Mouse (Mus musculus): ENCODE data around the gene Kctd21.

The Kctd21 gene

DNA sequence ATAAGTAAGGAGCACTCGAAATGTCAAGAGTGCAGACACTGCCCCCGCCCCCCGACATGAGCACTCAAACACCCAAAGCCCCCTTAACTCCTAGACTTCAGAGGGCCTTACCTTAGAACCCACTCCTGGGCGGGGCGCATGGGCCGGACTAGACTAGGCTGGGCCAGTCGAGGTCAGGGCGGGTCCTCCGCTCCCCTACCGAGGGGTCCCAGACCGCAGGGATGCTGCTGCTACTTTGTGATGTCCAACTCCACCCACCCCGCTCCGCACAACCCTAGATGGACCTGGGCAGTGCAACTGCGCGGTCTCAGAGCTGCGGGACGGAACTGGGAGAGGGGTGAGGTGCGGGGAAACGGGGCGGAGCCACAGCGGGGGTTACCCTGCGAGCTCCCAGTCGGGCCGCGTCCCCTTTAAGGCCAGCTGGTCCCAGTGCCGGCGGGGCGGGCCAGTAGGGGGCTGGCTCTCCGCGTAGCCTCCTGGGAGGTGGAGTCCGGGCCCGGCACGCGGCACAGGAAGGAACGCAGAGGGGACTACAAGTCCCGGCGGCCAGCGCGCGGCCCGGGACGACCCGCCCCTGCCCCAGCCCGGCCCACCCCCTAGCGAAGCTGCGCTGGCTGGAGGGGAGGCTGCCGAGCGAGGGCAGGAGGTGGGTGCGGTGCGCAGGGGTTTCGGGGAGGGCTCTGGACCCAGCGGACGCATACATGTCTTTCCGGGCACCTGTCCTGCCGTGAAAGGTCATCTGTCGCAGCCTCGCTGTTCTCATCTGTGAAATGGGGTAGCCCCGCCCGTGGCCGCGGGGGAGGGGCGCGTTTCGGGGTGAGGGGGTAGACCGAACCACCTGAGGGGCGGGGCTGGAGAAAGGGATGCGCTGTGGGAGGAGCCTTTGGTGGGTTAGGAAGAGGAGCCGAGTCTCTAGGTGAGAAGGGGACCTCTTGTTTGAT lies at the start of gene Kctd21, which contains the start of gene Usp35:
Kctd21 (plus strand) TSS at position 602 of the 941 bp plus-strand sequence.
Usp35 (minus strand) TSS at position 295 of the 941 bp plus-strand sequence.
- peak; percentile 89 for DNase-seq (ENCODE audit: low read depth, low spot score)

GRCm38 (mm10) chr7:97296986-97297385 lies 35.1 kb upstream of the Kctd21 start:
- DNase-seq (ENCODE audit: low read depth, low spot score), result no peak

DNA sequence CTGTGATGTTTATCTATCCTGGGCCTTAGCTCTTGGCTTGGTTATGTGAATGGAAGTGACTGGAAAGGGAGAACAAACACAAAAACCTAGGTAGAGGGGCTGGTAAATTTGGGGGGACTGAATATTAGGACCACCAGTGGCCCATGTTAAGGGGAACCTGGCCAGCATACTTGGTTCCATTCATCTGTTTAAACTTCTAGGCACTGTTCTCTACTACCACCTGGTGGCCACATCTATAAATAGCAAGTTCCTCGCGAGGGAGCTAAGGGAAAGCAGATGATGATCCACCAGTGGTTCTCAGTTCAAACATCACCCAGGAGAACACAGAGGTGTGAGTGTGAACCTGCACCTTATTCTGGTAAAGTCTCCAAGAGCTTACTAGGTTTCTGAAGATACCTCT lies 34.7 kb upstream of the Kctd21 start:
- peak; percentile 29 for DNase-seq (ENCODE audit: low read depth, low spot score)

DNA sequence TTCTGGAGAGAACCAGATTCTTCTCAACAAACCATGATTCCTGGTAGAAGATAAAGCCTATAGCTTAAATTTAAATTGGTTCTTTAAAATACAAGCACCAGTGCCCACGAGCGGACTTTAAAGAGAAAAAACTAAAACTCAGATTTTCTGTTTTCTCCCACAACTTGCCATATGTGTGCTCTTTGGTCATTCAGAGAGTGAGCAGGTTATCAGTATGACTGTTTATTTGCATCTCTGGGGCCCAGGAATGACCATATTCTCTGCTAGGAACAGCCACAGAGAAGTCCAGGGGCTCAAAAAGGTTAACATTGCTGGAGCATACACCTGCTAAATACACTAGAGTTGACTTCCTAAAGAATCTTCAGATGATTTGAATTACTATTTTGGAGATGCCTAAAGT lies 33.8 kb upstream of the Kctd21 start:
- no peak for DNase-seq (ENCODE audit: low read depth, low spot score)

DNA sequence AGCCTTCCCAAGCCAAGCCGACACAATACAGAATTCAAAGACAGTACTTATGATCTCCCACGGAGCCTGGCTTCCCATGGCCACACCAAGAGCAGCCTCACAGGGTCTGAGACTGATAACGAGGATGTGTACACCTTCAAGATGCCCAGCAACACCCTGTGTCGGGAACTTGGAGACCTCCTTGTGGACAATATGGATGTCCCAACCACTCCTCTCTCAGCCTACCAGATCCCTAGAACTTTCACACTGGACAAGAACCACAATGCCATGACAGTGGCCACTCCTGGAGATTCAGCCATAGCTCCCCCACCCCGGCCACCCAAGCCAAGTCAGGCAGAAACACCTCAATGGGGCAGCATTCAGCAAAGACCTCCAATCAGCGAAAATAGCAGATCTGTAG lies 33.2 kb upstream of the Kctd21 start:
- no peak for DNase-seq (ENCODE audit: low read depth, low spot score)

DNA sequence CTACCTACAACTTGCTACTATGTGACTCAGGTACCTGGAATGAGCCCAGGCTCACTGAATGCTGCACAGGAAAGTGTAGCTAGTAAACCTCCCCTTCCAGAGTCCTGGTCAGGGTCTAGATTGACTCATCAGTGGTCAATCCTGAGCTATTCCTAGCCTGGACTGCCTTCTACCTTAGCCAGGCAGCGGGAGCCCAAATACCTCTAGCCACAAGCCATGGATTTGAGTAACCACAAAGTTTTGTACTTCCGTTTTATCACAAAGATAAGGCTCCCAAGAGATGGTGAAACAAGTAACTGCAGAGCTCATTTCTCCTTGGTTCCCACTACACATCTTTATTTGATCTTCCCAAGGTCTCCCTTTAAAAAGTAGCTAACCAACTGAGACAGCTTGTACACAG lies 31.2 kb upstream of the Kctd21 start:
- no peak for DNase-seq (ENCODE audit: low read depth, low spot score)

- DNase-seq (ENCODE audit: low read depth, low spot score), result no peak
Measured at GRCm38 (mm10) chr7:97301321-97301720, 30.8 kb upstream of the Kctd21 start.

DNA sequence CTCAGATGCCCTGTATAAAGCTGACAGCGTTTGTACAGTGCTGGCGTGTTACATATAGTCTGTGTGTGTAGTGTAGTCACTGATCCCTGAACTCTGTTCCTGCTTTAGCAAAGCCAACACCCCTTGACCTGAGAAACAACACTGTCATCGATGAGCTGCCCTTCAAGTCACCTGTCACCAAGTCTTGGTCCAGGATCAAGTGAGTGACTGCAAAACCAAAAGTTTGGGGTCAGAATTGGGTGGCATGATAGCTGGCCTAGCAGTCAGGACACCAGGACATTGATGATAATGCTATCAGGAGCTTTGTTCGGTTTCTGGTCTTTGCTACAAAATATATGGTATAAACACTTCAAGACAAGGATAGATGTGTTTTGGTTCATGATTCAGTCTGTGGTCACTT lies 29.9 kb upstream of the Kctd21 start:
- no peak for DNase-seq (ENCODE audit: low read depth, low spot score)

GRCm38 (mm10) chr7:97302876-97303275 lies 29.3 kb upstream of the Kctd21 start:
- DNase-seq (ENCODE audit: low read depth, low spot score), result no peak

- no peak for DNase-seq (ENCODE audit: low read depth, low spot score)
Measured at GRCm38 (mm10) chr7:97303614-97304013, 28.5 kb upstream of the Kctd21 start.

- no peak for DNase-seq (ENCODE audit: low read depth, low spot score)
Measured at GRCm38 (mm10) chr7:97304471-97304870, 27.7 kb upstream of the Kctd21 start.

DNA sequence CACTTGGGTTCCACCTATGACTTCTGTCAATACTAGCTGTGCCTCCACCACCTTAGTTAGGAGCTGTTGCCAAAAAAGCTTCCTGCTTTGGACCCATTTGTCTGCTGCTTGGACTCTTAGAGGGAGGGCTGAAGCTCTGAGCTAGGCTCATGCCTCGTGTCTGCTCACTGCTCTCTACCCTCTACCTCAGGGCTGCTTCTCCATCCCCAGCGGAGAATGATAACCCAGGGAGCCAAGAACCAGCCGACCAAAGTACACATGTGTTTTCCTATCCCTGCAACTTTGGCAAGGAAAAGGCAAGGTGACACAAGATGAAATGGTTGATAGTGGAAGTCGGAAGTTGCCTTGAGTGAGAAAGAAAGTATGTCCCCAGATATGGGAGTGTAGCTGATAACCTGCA lies 26.9 kb upstream of the Kctd21 start:
- no peak for DNase-seq (ENCODE audit: low read depth, low spot score)

- DNase-seq (ENCODE audit: low read depth, low spot score), result no peak
Measured at GRCm38 (mm10) chr7:97306813-97307212, 25.3 kb upstream of the Kctd21 start.

DNA sequence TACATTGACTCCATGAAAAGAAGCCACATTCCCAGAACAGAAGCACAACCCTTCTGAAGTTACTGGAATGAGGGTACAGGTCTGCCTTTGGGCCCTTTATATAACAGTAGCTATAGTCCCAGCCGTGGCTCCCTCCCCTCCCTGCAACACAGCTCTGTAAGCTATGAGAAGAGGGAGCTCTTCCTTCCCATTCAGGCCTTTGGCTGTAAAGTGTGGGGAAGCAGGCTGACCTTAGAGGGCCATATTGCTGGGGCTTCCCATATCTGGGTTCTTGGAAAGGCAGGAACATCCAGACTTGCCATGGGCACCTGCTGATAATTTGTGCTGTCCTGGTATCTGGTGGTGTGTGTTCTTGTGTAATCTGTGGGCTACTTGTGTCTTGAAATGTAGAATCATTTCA lies 24.6 kb upstream of the Kctd21 start:
- DNase-seq (ENCODE audit: low read depth, low spot score), result no peak

- DNase-seq (ENCODE audit: low read depth, low spot score), result no peak
Measured at GRCm38 (mm10) chr7:97309461-97310340, 22.4 kb upstream of the Kctd21 start.

- no peak for DNase-seq (ENCODE audit: low read depth, low spot score)
Measured at GRCm38 (mm10) chr7:97310341-97310635, 21.8 kb upstream of the Kctd21 start.

DNA sequence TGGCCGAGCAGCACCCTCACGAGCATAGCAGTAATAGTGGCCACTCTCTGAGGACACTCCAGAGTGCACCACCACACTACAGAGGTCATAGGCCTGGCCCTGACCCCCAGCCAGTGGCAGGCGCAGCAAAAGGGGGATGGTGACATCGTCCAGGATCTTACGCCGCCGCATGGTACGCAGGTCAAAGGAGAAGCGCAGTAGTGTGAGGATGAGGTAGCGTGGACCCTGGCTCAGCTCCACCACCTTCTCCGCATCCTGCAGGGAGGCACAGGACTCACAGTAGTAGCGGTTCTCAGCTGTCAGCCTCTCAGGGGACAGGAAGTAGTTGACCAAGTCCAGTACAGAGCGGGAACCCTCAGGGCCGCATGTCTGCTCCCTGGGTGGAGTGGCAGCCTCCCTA lies 20.5 kb upstream of the Kctd21 start:
- no peak for DNase-seq (ENCODE audit: low read depth, low spot score)

GRCm38 (mm10) chr7:97312196-97312595 lies 19.9 kb upstream of the Kctd21 start:
- no peak for DNase-seq (ENCODE audit: low read depth, low spot score)

DNA sequence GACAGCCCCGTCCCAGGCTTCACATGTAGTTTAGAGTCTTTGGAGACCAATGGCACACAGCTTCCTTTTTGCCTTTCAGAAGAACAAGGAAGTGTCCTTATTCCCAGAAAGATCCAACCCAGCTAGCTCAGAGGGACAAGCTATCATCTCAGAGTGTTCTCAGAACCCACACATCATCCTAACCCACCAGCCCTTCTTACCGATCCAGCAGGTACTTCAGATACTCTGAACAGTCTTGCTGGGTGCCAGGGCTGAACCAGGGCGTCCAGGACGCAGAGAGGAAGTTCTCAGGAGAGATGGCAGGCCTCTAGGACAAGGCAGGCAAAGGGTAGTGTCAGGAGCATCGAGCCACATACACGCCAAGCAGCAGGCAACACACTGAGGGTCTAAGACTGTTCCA lies 19.3 kb upstream of the Kctd21 start:
- no peak for DNase-seq (ENCODE audit: low read depth, low spot score)

DNA sequence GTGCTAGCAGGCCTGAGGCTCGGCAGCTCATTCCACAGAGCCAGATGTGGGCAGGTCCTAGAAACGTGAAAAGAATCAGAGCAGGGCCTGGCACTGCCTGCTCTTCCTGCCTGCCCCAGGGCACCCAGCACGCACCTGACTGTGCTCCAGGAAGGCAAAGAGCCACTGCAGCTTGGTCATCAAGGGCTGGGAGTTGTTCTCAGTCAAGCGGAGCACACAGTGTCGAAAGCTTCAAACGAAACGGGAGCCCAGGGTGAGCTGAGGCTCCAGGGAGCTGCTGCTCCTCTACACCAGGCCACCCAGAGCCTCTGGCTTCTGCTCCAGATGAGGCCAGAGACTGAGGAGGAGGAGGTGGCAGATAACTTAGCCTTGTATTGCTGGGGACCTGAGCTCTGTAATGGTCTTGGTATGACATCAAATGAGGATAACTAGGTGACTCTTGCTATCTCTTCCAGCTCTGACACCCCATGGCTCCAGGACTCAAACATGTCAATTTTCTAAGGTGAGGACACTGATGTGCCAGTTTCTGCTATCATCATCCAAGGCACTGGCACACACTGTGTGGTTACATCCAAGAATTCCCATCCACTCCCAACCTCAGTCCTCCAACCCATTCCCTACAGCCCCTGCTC lies 18.6 kb upstream of the Kctd21 start:
- DNase-seq (ENCODE audit: low read depth, low spot score), result no peak

DNA sequence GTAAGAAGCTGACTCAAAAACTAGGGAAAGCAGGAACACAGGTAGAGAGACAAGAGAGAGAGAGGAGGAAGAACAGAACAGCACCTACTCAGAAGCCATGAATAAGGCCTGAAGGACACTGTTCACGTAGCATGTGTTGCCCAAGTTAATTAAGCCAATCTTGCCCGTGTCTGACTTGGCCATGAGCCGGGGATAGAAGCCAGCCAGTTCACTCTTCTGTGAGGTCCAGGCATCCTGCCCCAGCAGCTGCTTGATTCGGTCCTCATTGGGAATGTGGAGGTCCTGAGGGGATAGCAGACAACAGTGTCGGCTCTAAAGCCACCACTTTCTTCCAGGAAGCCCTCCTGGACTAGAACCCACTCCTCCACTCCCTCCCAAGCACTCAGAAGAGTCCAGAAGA lies 17.5 kb upstream of the Kctd21 start:
- DNase-seq (ENCODE audit: low read depth, low spot score), result no peak

- DNase-seq (ENCODE audit: low read depth, low spot score), result no peak
Measured at GRCm38 (mm10) chr7:97315656-97316055, 16.5 kb upstream of the Kctd21 start.

Measured in skeletal muscle tissue, adult 2 months (tissue).